Mouse (Mus musculus) heart, embryonic 12.5 days (tissue): ENCODE measurements around the gene Mxd4. TPM values are rescaled to one million over a fixed set of nuclear protein-coding genes. Genes with fewer than 3 reads are reported as not detected.

Experiments
- ATAC-seq: fragments of 200-750 bp; cut with Nextera tagmentation; 2 replicates; pipeline ENCODE4 v1.8.0; 2017; ENCODE audit warnings: moderate TSS enrichment, moderate library complexity; ENCODE audit not compliant: insufficient number of reproducible peaks, low FRiP score
- H3K27ac ChIP-seq: fragments of 300-500 bp; sonication (generic); 2 replicates; pipeline ENCODE4 v1.5.1; 2016; ENCODE audit warnings: mild to moderate bottlenecking, moderate library complexity; ENCODE audit not compliant: poor library complexity, severe bottlenecking
- H3K27me3 ChIP-seq: fragments of 300-500 bp; sonication (generic); replicated peaks from 2 replicates; pipeline ENCODE4 v1.6.1; 2016; ENCODE audit warnings: mild to moderate bottlenecking, moderate library complexity
- H3K36me3 ChIP-seq: fragments of 300-500 bp; sonication (generic); 2 replicates; pipeline ENCODE4 v1.6.1; 2016; ENCODE audit warnings: mild to moderate bottlenecking, moderate library complexity
- H3K4me1 ChIP-seq: fragments of 300-500 bp; sonication (generic); replicated peaks from 2 replicates; pipeline ENCODE4 v1.6.1; 2016; ENCODE audit warnings: mild to moderate bottlenecking
- H3K4me2 ChIP-seq: fragments of 300-500 bp; sonication (generic); 2 replicates; pipeline ENCODE4 v1.6.1; 2016; ENCODE audit warnings: mild to moderate bottlenecking, moderate library complexity
- H3K4me3 ChIP-seq: fragments of 300-500 bp; sonication (generic); 2 replicates; pipeline ENCODE4 v1.5.1; 2016; ENCODE audit warnings: mild to moderate bottlenecking
- H3K9ac ChIP-seq: fragments of 300-500 bp; sonication (generic); 2 replicates; pipeline ENCODE4 v1.6.1; 2016; ENCODE audit warnings: mild to moderate bottlenecking, moderate library complexity
- H3K9me3 ChIP-seq: fragments of 300-500 bp; sonication (generic); replicated peaks from 2 replicates; pipeline ENCODE4 v1.6.1; 2016; ENCODE audit warnings: mild to moderate bottlenecking, moderate library complexity
- WGBS: fragments of 180-500 bp; shearing (Covaris S2); methylation state at CpG from one replicate; pipeline ENCODE4 v1.1.7; 2016; 5-methylcytosine and 5-hydroxymethylcytosine counted together
- polyA plus RNA-seq: library from polyadenylated mRNA; unstranded; fragments of >200 nt; fragmentation: Nextera tagmentation; extraction: Ambion mirVana; gene quantifications from 2 replicates; pipeline ENCODE4 v1.2.1, GENCODE M21; 2016

Mxd4 gene
- polyA plus RNA-seq, 1 experiment from 2014 or later = 23.8 TPM

- no peak overlapping the region for H3K4me2 ChIP-seq
- H3K36me3 ChIP-seq = peaks cover 31% of the 10 kb centered on the region
- H3K9ac ChIP-seq = no peak overlapping the region
- H3K27ac ChIP-seq = no peak overlapping the region
- WGBS = 71% methylated on average over 4 of the region's 4 CpGs
- H3K4me1 ChIP-seq = 0 out of 2 replicates have a peak, but pooled peaks cover 5% of the 10 kb centered on the region
- no peak for ATAC-seq
- no peaks in the 10 kb centered on the region for H3K9me3 ChIP-seq
- no peaks in the 10 kb centered on the region for H3K27me3 ChIP-seq
- H3K4me3 ChIP-seq = no peak overlapping the region
Observed at GRCm38 (mm10) chr5:34170726-34171125, 16.8 kb downstream of the Mxd4 start.

GRCm38 (mm10) chr5:34169954-34170353 is 17.6 kb downstream of the Mxd4 start:
- 79% methylated on average over 3 of the region's 3 CpGs for WGBS

GRCm38 (mm10) chr5:34168950-34169891 is 18.3 kb downstream of the Mxd4 start, which contains the start of the genes Poln and Haus3:
Poln (minus strand) TSS chr5:34169448.
Haus3 (minus strand) TSS chr5:34169527.
- H3K27me3 ChIP-seq = no peaks in the 10 kb centered on the region
- H3K36me3 ChIP-seq = peaks cover 20% of the 10 kb centered on the region
- H3K4me2 ChIP-seq = peak within 1 kb of the TSS; percentile 72
- WGBS = under 1% methylated on average over 57 of the region's 57 CpGs
- peak; percentile 100 for ATAC-seq
- H3K27ac ChIP-seq = peak within 1 kb of the TSS; percentile 94
- H3K9me3 ChIP-seq = no peaks in the 10 kb centered on the region
- H3K4me3 ChIP-seq = peak within 1 kb of the TSS; percentile 92
- H3K9ac ChIP-seq = peak within 1 kb of the TSS; percentile 96
- 0 out of 2 replicates have a peak, but pooled peaks cover 5% of the 10 kb centered on the region for H3K4me1 ChIP-seq

More at GRCm38 (mm10) chr5:34169954-34170353, 17.6 kb downstream of the Mxd4 start:
- peak overlapping the region; percentile 92 for H3K4me3 ChIP-seq
- peaks cover 24% of the 10 kb centered on the region for H3K36me3 ChIP-seq
- peak overlapping the region; percentile 85 for H3K27ac ChIP-seq
- peak overlapping the region; percentile 72 for H3K4me2 ChIP-seq
- no peaks in the 10 kb centered on the region for H3K9me3 ChIP-seq
- no peak for ATAC-seq
- peak overlapping the region; percentile 58 for H3K9ac ChIP-seq
- H3K27me3 ChIP-seq = no peaks in the 10 kb centered on the region
- H3K4me1 ChIP-seq = 0 out of 2 replicates have a peak, but pooled peaks cover 5% of the 10 kb centered on the region

- WGBS = 83% methylated on average over 4 of the region's 4 CpGs
- no peaks in the 10 kb centered on the region for H3K9me3 ChIP-seq
- H3K9ac ChIP-seq = no peak overlapping the region
- no peak for ATAC-seq
- no peaks in the 10 kb centered on the region for H3K27me3 ChIP-seq
- H3K27ac ChIP-seq = no peak overlapping the region
- no peak overlapping the region for H3K4me3 ChIP-seq
- peaks cover 10% of the 10 kb centered on the region; the same call in 1 of the 2 replicates for H3K36me3 ChIP-seq
- 0 out of 2 replicates have a peak, but pooled peaks cover 5% of the 10 kb centered on the region for H3K4me1 ChIP-seq
- no peak overlapping the region for H3K4me2 ChIP-seq
Observed at GRCm38 (mm10) chr5:34167857-34168256, 19.7 kb downstream of the Mxd4 start.

- Histone ChIP-seq H3K36me3 (peaks cover 13% of the 10 kb centered on the region; the same call in 1 of the 2 replicates), H3K9me3 (no peaks in the 10 kb centered on the region), H3K4me3 (no peak overlapping the region), H3K27ac (no peak overlapping the region), H3K27me3 (no peaks in the 10 kb centered on the region), H3K9ac (no peak overlapping the region), H3K4me1 (0 out of 2 replicates have a peak, but pooled peaks cover 5% of the 10 kb centered on the region), H3K4me2 (no peak overlapping the region)
- WGBS = 29% methylated on average over 4 of the region's 4 CpGs
- no peak for ATAC-seq
Observed at GRCm38 (mm10) chr5:34165793-34166192, 21.7 kb downstream of the Mxd4 start.

GRCm38 (mm10) chr5:34148476-34148875 is 39.0 kb downstream of the Mxd4 start:
- ATAC-seq = no peak
- no peaks in the 10 kb centered on the region for H3K9me3 ChIP-seq
- no peaks in the 10 kb centered on the region for H3K4me1 ChIP-seq
- H3K4me2 ChIP-seq = no peak overlapping the region
- H3K27me3 ChIP-seq = no peaks in the 10 kb centered on the region
- no peak overlapping the region for H3K27ac ChIP-seq
- H3K36me3 ChIP-seq = peaks cover 2% of the 10 kb centered on the region
- no peak overlapping the region for H3K4me3 ChIP-seq
- H3K9ac ChIP-seq = no peak overlapping the region

GRCm38 (mm10) chr5:34147554-34147953 is 40.0 kb downstream of the Mxd4 start:
- Histone ChIP-seq H3K4me3 (no peak overlapping the region), H3K27me3 (no peaks in the 10 kb centered on the region), H3K36me3 (no peaks in the 10 kb centered on the region), H3K27ac (no peak overlapping the region), H3K4me1 (no peaks in the 10 kb centered on the region), H3K4me2 (no peak overlapping the region), H3K9me3 (no peaks in the 10 kb centered on the region), H3K9ac (no peak overlapping the region)
- ATAC-seq = no peak
- 84% methylated on average over 3 of the region's 3 CpGs for WGBS

- Histone ChIP-seq H3K9me3 (no peaks in the 10 kb centered on the region), H3K27me3 (no peaks in the 10 kb centered on the region), H3K4me2 (no peak overlapping the region), H3K27ac (no peak overlapping the region), H3K4me1 (no peaks in the 10 kb centered on the region), H3K36me3 (no peaks in the 10 kb centered on the region), H3K4me3 (no peak overlapping the region), H3K9ac (no peak overlapping the region)
- WGBS = 6% methylated on average over 1 of the region's 1 CpGs
- no peak for ATAC-seq
Observed at GRCm38 (mm10) chr5:34139751-34140150, 47.8 kb downstream of the Mxd4 start.

- Histone ChIP-seq H3K4me3 (no peak overlapping the region), H3K27me3 (no peaks in the 10 kb centered on the region), H3K27ac (no peak overlapping the region), H3K4me2 (no peak overlapping the region), H3K36me3 (no peaks in the 10 kb centered on the region), H3K9ac (no peak overlapping the region), H3K4me1 (no peaks in the 10 kb centered on the region), H3K9me3 (no peaks in the 10 kb centered on the region)
- no peak for ATAC-seq
- WGBS = 72% methylated on average over 2 of the region's 2 CpGs
Observed at GRCm38 (mm10) chr5:34132731-34133130, 54.8 kb downstream of the Mxd4 start.

GRCm38 (mm10) chr5:34124131-34124530 is 63.4 kb downstream of the Mxd4 start:
- Histone ChIP-seq H3K36me3 (no peaks in the 10 kb centered on the region), H3K9me3 (no peaks in the 10 kb centered on the region), H3K27me3 (no peaks in the 10 kb centered on the region), H3K4me3 (no peak overlapping the region), H3K4me2 (no peak overlapping the region), H3K27ac (no peak overlapping the region), H3K9ac (no peak overlapping the region), H3K4me1 (no peaks in the 10 kb centered on the region)
- no peak for ATAC-seq
- WGBS = 5% methylated on average over 1 of the region's 1 CpGs
